Mouse (Mus musculus) neutrophil, adult 83 days (primary cell): ENCODE data around the gene Olfr635. TPM values are rescaled to one million over a fixed set of nuclear protein-coding genes. Genes with fewer than 3 reads are reported as not detected.

ENCODE experiments used
- total RNA-seq, 2 experiments: library from RNA; stranded (reverse); gene quantifications; one replicate each; pipeline ENCODE4 v1.2.4; 2023

Gene Olfr635
- not detected for total RNA-seq

DNA sequence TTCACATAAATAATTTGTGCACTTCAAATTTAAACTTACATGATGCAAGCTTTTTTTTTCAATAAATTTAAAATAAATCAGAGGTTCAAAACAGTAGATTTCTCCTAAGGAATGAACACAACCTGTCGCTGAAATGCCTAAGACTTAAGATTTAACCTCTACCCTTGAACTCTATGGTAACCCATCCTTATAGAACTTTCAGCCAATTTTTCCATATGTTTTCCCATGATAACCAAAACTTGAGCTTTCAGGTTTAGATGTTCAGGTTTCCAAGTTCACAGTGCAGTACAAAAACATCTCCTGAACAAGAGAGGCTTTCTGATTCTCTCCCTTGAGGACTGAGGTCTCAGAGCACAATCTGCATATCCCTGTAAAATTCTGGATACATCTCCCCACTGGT lies at the start of gene Olfr635:
Olfr635 (plus strand) TSS at position 301 of the 400 bp plus-strand sequence.

GRCm38 (mm10) chr7:103928525-103928924 lies 42.4 kb upstream of the Olfr635 start, which contains the start of gene Olfr631:
Gene Olfr631 (plus strand): TSS chr7:103928825.

GRCm38 (mm10) chr7:103934264-103934663 lies 36.7 kb upstream of the Olfr635 start, which contains the start of gene Olfr632:
Gene Olfr632 (plus strand): TSS chr7:103934347.

GRCm38 (mm10) chr7:103944137-103944536 lies 26.8 kb upstream of the Olfr635 start, which contains the start of gene Olfr633:
Gene Olfr633 (plus strand): TSS chr7:103944437.

DNA sequence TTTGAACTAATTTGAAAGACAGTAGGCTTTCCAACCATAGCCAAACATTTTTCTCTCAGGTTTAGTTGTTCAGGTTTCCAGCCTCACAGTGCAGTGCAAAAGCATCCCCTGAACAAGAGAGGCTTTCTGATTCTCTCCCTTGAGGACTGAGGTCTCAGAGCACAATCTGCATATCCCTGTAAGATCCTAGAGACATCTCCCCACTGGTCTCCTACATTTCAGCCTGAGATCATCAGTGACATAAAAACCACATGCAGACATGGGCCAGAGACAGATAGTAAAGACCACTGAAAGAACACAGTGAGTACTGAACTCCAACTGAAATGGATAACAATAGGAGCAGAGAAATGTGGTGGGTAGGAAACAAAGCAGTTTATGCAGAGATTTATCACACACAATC lies 27.5 kb downstream of the Olfr635 start, which contains the start of gene Olfr638:
Olfr638 (plus strand) TSS at position 301 of the 400 bp plus-strand sequence.

DNA sequence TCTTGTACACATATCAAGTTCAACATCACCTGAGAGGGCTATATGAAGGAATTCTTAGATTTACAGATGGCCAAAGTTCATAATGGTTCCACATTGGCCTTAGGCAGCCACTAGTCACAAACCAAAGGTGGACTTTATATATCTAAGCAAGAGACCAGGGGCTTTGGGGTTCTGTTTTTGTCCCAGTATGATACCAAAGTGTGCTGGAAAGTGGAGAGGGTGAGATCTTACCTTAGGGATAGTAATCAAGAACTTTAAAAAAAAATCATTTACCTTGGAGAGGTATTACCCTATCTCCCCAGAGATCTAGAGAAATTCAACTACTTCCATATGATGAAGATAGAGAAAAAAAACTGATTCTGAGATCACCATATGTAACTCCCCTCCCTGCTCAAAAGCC lies 46.3 kb downstream of the Olfr635 start, which contains the start of gene Olfr639:
Olfr639 (minus strand) TSS at position 101 of the 400 bp plus-strand sequence.

GRCm38 (mm10) chr7:104025473-104025872 lies 54.5 kb downstream of the Olfr635 start, which contains the start of gene Olfr640:
Gene Olfr640 (minus strand): TSS chr7:104025573.

GRCm38 (mm10) chr7:104035145-104035544 lies 64.2 kb downstream of the Olfr635 start, which contains the start of gene Olfr641:
Gene Olfr641 (plus strand): TSS chr7:104035445.

Other genes with a start within 250 kb of the Olfr635 start
- gene Olfr628, start 240.8 kb upstream of the Olfr635 start, total RNA-seq = not detected
- not detected for gene Olfr629, start 226.2 kb upstream of the Olfr635 start, total RNA-seq
- not detected for gene Olfr630, start 213.8 kb upstream of the Olfr635 start, total RNA-seq
- not detected for gene Olfr69, start 199.6 kb upstream of the Olfr635 start, total RNA-seq
- gene Olfr68, start 191.5 kb upstream of the Olfr635 start, total RNA-seq = not detected
- not detected for gene Olfr67, start 179.3 kb upstream of the Olfr635 start, total RNA-seq
- 100 to 1,000 TPM in 1 of 2 experiments, 10 to 100 TPM in 1; 81.2 to 165 TPM for gene Hbb-bt, start 157.2 kb upstream of the Olfr635 start, total RNA-seq
- gene Hbb-bs, start 143.1 kb upstream of the Olfr635 start, total RNA-seq = 100 to 1,000 TPM; 331 to 680 TPM
- not detected for gene Hbb-bh2, start 130.6 kb upstream of the Olfr635 start, total RNA-seq
- not detected for gene Hbb-bh1, start 128.0 kb upstream of the Olfr635 start, total RNA-seq
- not detected for gene Hbb-y, start 117.9 kb upstream of the Olfr635 start, total RNA-seq
- gene Olfr66, start 84.9 kb upstream of the Olfr635 start, total RNA-seq = not detected
- gene Olfr64, start 76.7 kb upstream of the Olfr635 start, total RNA-seq = not detected
- gene Olfr65, start 67.7 kb upstream of the Olfr635 start, total RNA-seq = not detected
- gene Olfr631, start 42.3 kb upstream of the Olfr635 start, total RNA-seq = not detected
- gene Olfr632, start 36.8 kb upstream of the Olfr635 start, total RNA-seq = not detected
- gene Olfr633, start 26.7 kb upstream of the Olfr635 start, total RNA-seq = not detected
- gene Olfr638, start 27.6 kb downstream of the Olfr635 start, total RNA-seq = not detected
- gene Olfr639, start 46.2 kb downstream of the Olfr635 start, total RNA-seq = under 1 TPM; 0.07 to 0.09 TPM
- not detected for gene Olfr640, start 54.4 kb downstream of the Olfr635 start, total RNA-seq
- not detected for gene Olfr641, start 64.3 kb downstream of the Olfr635 start, total RNA-seq
- not detected for gene Olfr642, start 81.5 kb downstream of the Olfr635 start, total RNA-seq
- not detected for gene 4930516K23Rik, start 90.3 kb downstream of the Olfr635 start, total RNA-seq
- gene Olfr644, start 100.7 kb downstream of the Olfr635 start, total RNA-seq = not detected
- not detected for gene Olfr645, start 114.3 kb downstream of the Olfr635 start, total RNA-seq
- under 1 TPM in 1 of 2 experiments, not detected in 1; 0.13 TPM for gene Olfr646, start 133.7 kb downstream of the Olfr635 start, total RNA-seq
- not detected for gene Ubqln5, start 158.7 kb downstream of the Olfr635 start, total RNA-seq
- gene Olfr643, start 166.3 kb downstream of the Olfr635 start, total RNA-seq = not detected
- not detected for gene Ubqln3, start 172.1 kb downstream of the Olfr635 start, total RNA-seq
- not detected for gene Ubqlnl, start 179.4 kb downstream of the Olfr635 start, total RNA-seq
- not detected for gene Olfm5, start 193.7 kb downstream of the Olfr635 start, total RNA-seq
- under 1 TPM; 0.13 to 0.22 TPM for gene Olfr648, start 212.2 kb downstream of the Olfr635 start, total RNA-seq
- not detected for gene Olfr649, start 224.8 kb downstream of the Olfr635 start, total RNA-seq
- 1 to 10 TPM; 1.6 TPM for gene Trim6, start 247.6 kb downstream of the Olfr635 start, total RNA-seq